Mouse (Mus musculus) liver, embryonic 16.5 days (tissue): ENCODE measurements around the gene Sun1. TPM values are rescaled to one million over a fixed set of nuclear protein-coding genes. Genes with fewer than 3 reads are reported as not detected.
A peak's percentile ranks its signal among the peaks of the same experiment; 100 is the strongest.

Experiments
- ATAC-seq: fragments of 200-750 bp; cut with Nextera tagmentation; 2 replicates; pipeline ENCODE4 v1.8.0; 2017; ENCODE audit warnings: low read depth, mild to moderate bottlenecking, moderate number of reproducible peaks, moderate library complexity
- H3K27ac ChIP-seq: fragments of 300-500 bp; sonication (generic); 2 replicates; pipeline ENCODE4 v1.5.1; 2014; ENCODE audit warnings: mild to moderate bottlenecking, low read length
- H3K27me3 ChIP-seq: fragments of 300-500 bp; sonication (generic); 2 replicates; pipeline ENCODE4 v1.6.1; 2014; ENCODE audit warnings: low read depth, low read length, mixed read lengths; ENCODE audit not compliant: control insufficient read depth, insufficient read depth
- H3K36me3 ChIP-seq: fragments of 300-500 bp; sonication (generic); 2 replicates; pipeline ENCODE4 v1.6.1; 2014; ENCODE audit warnings: mild to moderate bottlenecking; ENCODE audit not compliant: control insufficient read depth, insufficient read depth
- H3K4me1 ChIP-seq: fragments of 300-500 bp; sonication (generic); 2 replicates; pipeline ENCODE4 v1.6.1; 2014; ENCODE audit warnings: low read depth, low read length, mixed read lengths; ENCODE audit not compliant: control insufficient read depth
- H3K4me2 ChIP-seq: fragments of 300-500 bp; sonication (generic); 2 replicates; pipeline ENCODE4 v1.6.1; 2014; ENCODE audit warnings: low read depth, low read length, mixed read lengths
- H3K4me3 ChIP-seq: fragments of 300-500 bp; sonication (generic); 2 replicates; pipeline ENCODE4 v1.5.1; 2014; ENCODE audit warnings: low read depth, mild to moderate bottlenecking, low read length
- H3K9ac ChIP-seq: fragments of 300-500 bp; sonication (generic); 2 replicates; pipeline ENCODE4 v1.6.1; 2014; ENCODE audit warnings: low read depth, low read length
- H3K9me3 ChIP-seq: fragments of 300-500 bp; sonication (generic); replicated peaks from 2 replicates; pipeline ENCODE4 v1.6.1; 2016; ENCODE audit warnings: low read length; ENCODE audit not compliant: control insufficient read depth
- WGBS: fragments of 180-500 bp; shearing (Covaris S2); extraction: QIAGEN DNeasy Blood & Tissue Kit; methylation state at CpG from one replicate; pipeline ENCODE4 v1.1.7; 2014; ENCODE audit not compliant: insufficient replicate concordance; 5-methylcytosine and 5-hydroxymethylcytosine counted together
- polyA plus RNA-seq: library from polyadenylated mRNA; unstranded; fragments of >200 nt; fragmentation: Nextera tagmentation; extraction: Ambion mirVana; gene quantifications from 2 replicates; pipeline ENCODE4 v1.2.1, GENCODE M21; 2015

The Sun1 gene
- polyA plus RNA-seq, 1 experiment from 2014 or later, result 19.6 TPM

GRCm38 (mm10) chr5:139178895-139179631 lies 21.4 kb upstream of the Sun1 start:
- Histone ChIP-seq H3K9me3 (no peaks in the 10 kb centered on the region), H3K36me3 (no peaks in the 10 kb centered on the region), H3K9ac (no peak overlapping the region), H3K4me3 (no peak overlapping the region), H3K4me1 (no peaks in the 10 kb centered on the region; the same call in 1 of the 2 replicates), H3K4me2 (no peak overlapping the region), H3K27me3 (no peaks in the 10 kb centered on the region), H3K27ac (no peak overlapping the region)
- 21% methylated on average over 11 of the region's 11 CpGs for WGBS
- peak; percentile 68 for ATAC-seq

GRCm38 (mm10) chr5:139183131-139183530 lies 17.3 kb upstream of the Sun1 start:
- 62% methylated on average over 2 of the region's 2 CpGs for WGBS
- Histone ChIP-seq H3K4me3 (no peak overlapping the region), H3K36me3 (no peaks in the 10 kb centered on the region), H3K4me2 (no peak overlapping the region), H3K27me3 (no peaks in the 10 kb centered on the region), H3K27ac (no peak overlapping the region), H3K9me3 (no peaks in the 10 kb centered on the region), H3K4me1 (no peaks in the 10 kb centered on the region; the same call in 1 of the 2 replicates), H3K9ac (no peak overlapping the region)
- no peak for ATAC-seq

- Histone ChIP-seq H3K4me1 (no peaks in the 10 kb centered on the region; the same call in 1 of the 2 replicates), H3K36me3 (no peaks in the 10 kb centered on the region), H3K9me3 (no peaks in the 10 kb centered on the region), H3K9ac (no peak overlapping the region), H3K4me3 (no peak overlapping the region), H3K4me2 (no peak overlapping the region), H3K27me3 (no peaks in the 10 kb centered on the region), H3K27ac (no peak overlapping the region)
- WGBS, result 76% methylated on average over 9 of the region's 9 CpGs
- no peak for ATAC-seq
Observed at GRCm38 (mm10) chr5:139183601-139184000, 16.8 kb upstream of the Sun1 start.

GRCm38 (mm10) chr5:139184897-139185296 lies 15.5 kb upstream of the Sun1 start:
- H3K36me3 ChIP-seq, result no peaks in the 10 kb centered on the region
- H3K9me3 ChIP-seq, result no peaks in the 10 kb centered on the region
- WGBS, result 71% methylated on average over 4 of the region's 4 CpGs

GRCm38 (mm10) chr5:139189726-139190125 lies 10.7 kb upstream of the Sun1 start:
- Histone ChIP-seq H3K9ac (no peak overlapping the region), H3K27me3 (no peaks in the 10 kb centered on the region), H3K4me3 (no peak overlapping the region), H3K4me2 (no peak overlapping the region), H3K4me1 (no peaks in the 10 kb centered on the region), H3K27ac (no peak overlapping the region), H3K36me3 (no peaks in the 10 kb centered on the region), H3K9me3 (no peaks in the 10 kb centered on the region)
- 85% methylated on average over 5 of the region's 5 CpGs for WGBS
- ATAC-seq, result no peak

More at GRCm38 (mm10) chr5:139184897-139185296, 15.5 kb upstream of the Sun1 start:
- Histone ChIP-seq H3K27ac (no peak overlapping the region), H3K4me1 (no peaks in the 10 kb centered on the region), H3K4me2 (no peak overlapping the region), H3K27me3 (no peaks in the 10 kb centered on the region), H3K4me3 (no peak overlapping the region), H3K9ac (no peak overlapping the region)
- no peak for ATAC-seq

- Histone ChIP-seq H3K27ac (no peak overlapping the region), H3K27me3 (no peaks in the 10 kb centered on the region), H3K4me3 (no peak overlapping the region), H3K9me3 (no peaks in the 10 kb centered on the region), H3K4me1 (peaks cover 10% of the 10 kb centered on the region), H3K9ac (no peak overlapping the region), H3K4me2 (no peak overlapping the region), H3K36me3 (no peaks in the 10 kb centered on the region)
- WGBS, result 70% methylated on average over 5 of the region's 5 CpGs
- ATAC-seq, result no peak
Observed at GRCm38 (mm10) chr5:139190958-139191357, 9.5 kb upstream of the Sun1 start.

- no peak for ATAC-seq
- Histone ChIP-seq H3K4me3 (no peak overlapping the region), H3K9me3 (no peaks in the 10 kb centered on the region), H3K4me2 (no peak overlapping the region), H3K36me3 (no peaks in the 10 kb centered on the region), H3K9ac (no peak overlapping the region), H3K27me3 (no peaks in the 10 kb centered on the region), H3K4me1 (peaks cover 70% of the 10 kb centered on the region), H3K27ac (peak overlapping the region; percentile 95)
- whole genome bisulfite sequencing, result 68% methylated on average over 3 of the region's 3 CpGs
Observed at GRCm38 (mm10) chr5:139198779-139199178, 1.7 kb upstream of the Sun1 start.

GRCm38 (mm10) chr5:139199636-139199994 lies 822 bp upstream of the Sun1 start:
- H3K9ac ChIP-seq, result peak overlapping the region; percentile 86
- no peaks in the 10 kb centered on the region for H3K9me3 ChIP-seq
- H3K27me3 ChIP-seq, result no peaks in the 10 kb centered on the region
- WGBS, result 24% methylated on average over 2 of the region's 2 CpGs
- H3K4me2 ChIP-seq, result peak overlapping the region; percentile 99
- peak overlapping the region; percentile 95 for H3K4me3 ChIP-seq
- H3K27ac ChIP-seq, result peak overlapping the region; percentile 95
- peaks cover 74% of the 10 kb centered on the region for H3K4me1 ChIP-seq
- no peaks in the 10 kb centered on the region for H3K36me3 ChIP-seq
- ATAC-seq, result no peak

GRCm38 (mm10) chr5:139200770-139201569 lies 533 bp downstream of the Sun1 start:
- Histone ChIP-seq H3K27ac (peak overlapping the region; percentile 76), H3K9ac (peak overlapping the region; percentile 94), H3K4me3 (peak overlapping the region; percentile 95), H3K4me1 (peaks cover 72% of the 10 kb centered on the region), H3K36me3 (no peaks in the 10 kb centered on the region; the same call in 1 of the 2 replicates), H3K27me3 (no peaks in the 10 kb centered on the region), H3K4me2 (peak overlapping the region; percentile 93), H3K9me3 (no peaks in the 10 kb centered on the region)
- peak; percentile 4; the same call in 1 of the 2 replicates for ATAC-seq
- under 1% methylated on average over 57 of the region's 57 CpGs for WGBS
